Comparison of ENCODE assay signal across 17 mouse cellular contexts in the genomic region with DNA sequence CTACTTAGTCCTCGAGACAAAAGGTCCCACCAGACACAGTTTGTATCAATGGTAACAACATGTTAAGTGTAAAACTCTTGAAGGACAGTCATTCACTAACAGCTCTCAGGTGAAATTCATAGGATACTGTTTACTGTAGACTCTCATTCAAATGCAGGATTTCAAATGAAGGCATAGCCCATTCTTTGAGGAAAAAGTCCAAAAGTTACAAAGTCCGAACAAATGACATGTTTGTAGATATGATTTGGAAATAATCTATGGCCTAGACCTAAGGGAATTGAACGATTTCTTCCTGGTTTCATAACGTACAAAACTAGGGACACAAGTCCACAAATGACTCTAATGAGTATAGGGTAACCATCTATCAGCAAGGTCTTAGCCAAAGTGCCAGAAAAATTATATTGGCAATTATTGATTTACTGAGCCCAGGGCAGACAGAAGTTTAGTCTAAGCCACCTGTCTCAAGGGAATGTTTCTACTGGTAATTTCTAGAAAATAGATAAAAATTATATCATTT.
"Had no signal": no experiment of that assay in that cellular context is flagged by ENCODE, and none has a peak within 500 bp of the region (broad histone marks: within the 10 kb centered on the region; RNA-seq: fewer than 3 reads in every experiment).

No protein-coding gene starts in this region.

- H3K36me3 ChIP-seq: lung, embryonic 15.5 days; stomach, embryonic 15.5 days had no signal

- DNase-seq: lung, adult 2 months; lung, postnatal 14 days; lung, postnatal 36 days; right cerebral cortex, postnatal 14 days; thymus, adult 2 months; thymus, postnatal 14 days; thymus, postnatal 36 days had no signal

- H3K9ac ChIP-seq: lung, embryonic 15.5 days; midbrain, embryonic 13.5 days; midbrain, embryonic 15.5 days; neural tube, embryonic 12.5 days; stomach, embryonic 15.5 days had no signal

- H3K4me1 ChIP-seq: midbrain, embryonic 13.5 days; midbrain, embryonic 15.5 days; neural tube, embryonic 12.5 days; stomach, embryonic 15.5 days had no signal

- H3K4me3 ChIP-seq: lung, embryonic 15.5 days; megakaryocyte, embryonic 14.5 days; midbrain, embryonic 13.5 days; midbrain, embryonic 15.5 days; neural tube, embryonic 12.5 days; stomach, embryonic 15.5 days had no signal

- ATAC-seq: lung, postnatal 0 days; midbrain, embryonic 13.5 days; midbrain, embryonic 15.5 days had no signal

- H3K27me3 ChIP-seq: lung, embryonic 15.5 days; midbrain, embryonic 13.5 days; midbrain, embryonic 15.5 days; neural tube, embryonic 12.5 days; stomach, embryonic 15.5 days had no signal

- H3K27ac ChIP-seq: lung, embryonic 15.5 days; macrophage; midbrain, embryonic 13.5 days; midbrain, embryonic 15.5 days; neural tube, embryonic 12.5 days; stomach, embryonic 15.5 days; stomach, postnatal 0 days had no signal

- H3K4me2 ChIP-seq: lung, embryonic 15.5 days; midbrain, embryonic 11.5 days; midbrain, embryonic 13.5 days; midbrain, embryonic 15.5 days; neural tube, embryonic 12.5 days; stomach, embryonic 15.5 days had no signal

- H3K9me3 ChIP-seq: lung, embryonic 15.5 days; megakaryocyte, embryonic 14.5 days; midbrain, embryonic 13.5 days; midbrain, embryonic 15.5 days; neural tube, embryonic 12.5 days; stomach, embryonic 15.5 days had no signal
